Mouse (Mus musculus) NIH3T3 (cell line): ENCODE results near the gene Ctse.
"Not testable (repeated sequence)": the region's sequence is repeated elsewhere in the genome, so short reads cannot be mapped to it uniquely, and the experiment has no call there.

Experiments
- DNase-seq: peaks from one replicate; pipeline ENCODE4 v3.0.0-alpha.2; 2012; ENCODE audit warnings: low read depth

The Ctse gene

DNA sequence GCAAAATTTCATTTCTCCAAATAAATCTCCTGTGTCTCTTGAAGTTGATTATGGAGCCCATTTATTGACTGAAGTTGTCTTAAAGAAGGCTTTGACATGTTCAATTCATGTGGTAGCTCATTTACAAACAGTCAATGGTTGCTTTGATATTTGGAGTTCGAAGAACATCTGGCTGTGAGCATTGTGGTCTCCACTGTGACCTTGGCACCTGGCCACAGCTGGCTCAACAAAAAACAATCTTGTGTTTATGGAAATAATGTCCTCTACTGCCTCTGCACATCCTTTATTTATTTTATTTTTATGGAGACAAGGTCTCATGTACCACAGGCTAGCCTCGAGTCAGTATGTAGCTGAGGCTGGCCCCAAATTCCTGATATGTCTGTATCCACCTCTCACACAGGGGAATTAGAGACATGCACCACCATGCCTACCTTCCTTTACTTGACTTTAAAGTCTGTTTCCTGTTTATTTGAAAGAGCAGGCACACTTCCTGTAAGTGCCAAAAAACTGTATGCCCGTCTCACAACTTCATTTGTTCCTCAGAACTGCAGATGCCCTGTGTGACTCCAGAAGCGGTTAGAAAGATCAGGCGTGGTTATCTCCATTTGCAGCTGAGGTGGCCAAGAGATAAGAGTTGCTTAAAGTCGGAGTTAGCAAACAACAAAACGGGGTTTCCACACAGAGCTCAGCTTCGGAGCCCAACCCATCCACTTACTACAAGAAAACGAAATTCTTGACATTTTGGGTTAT lies at the start of gene Ctse:
Ctse (plus strand) TSS at position 516 of the 750 bp plus-strand sequence.
- DNase-seq = no peak

DNA sequence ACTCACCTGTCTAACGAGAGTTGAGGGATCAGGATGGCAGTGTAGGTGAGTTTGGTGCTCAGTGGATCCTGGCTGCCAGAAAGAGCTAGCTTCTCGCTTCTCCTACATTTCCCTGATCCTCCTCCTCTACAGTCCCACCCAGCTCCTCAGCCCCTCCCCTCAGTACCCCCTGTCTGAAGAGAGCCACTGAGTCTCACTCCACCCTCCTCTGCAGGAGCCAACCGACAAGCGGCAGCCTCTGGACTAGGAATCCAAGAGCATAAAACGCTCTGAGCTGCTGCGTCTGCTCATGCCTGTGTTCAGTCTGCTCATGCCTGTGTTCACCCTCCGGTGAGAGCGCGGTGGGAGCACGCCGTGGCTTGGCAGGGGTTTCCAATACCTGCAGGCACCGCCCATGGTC lies 39.2 kb upstream of the Ctse start, which contains the start of gene Avpr1b:
Avpr1b (plus strand) TSS at position 335 of the 400 bp plus-strand sequence.
- DNase-seq = no peak

GRCm38 (mm10) chr1:131600314-131600713 lies 37.8 kb upstream of the Ctse start:
- DNase-seq = no peak

DNA sequence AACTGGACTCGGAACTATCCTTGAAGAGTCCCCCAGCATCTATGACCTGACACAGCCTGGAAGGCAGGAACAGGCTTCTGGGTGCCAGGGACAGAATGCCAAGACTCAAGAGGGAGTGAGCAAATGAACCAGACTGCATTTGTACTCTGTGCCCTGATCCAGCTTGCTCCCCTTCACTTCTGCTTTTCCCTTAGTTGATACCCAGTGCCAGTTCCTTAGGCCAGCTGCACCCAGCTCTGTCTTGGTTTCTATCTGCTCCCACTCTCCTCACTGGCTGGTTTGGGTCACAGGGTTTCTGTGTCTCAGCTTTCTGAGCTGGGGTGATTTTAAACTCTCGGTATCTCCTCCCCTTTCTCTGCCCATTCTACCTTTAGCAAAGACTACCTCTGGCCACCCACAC lies 31.4 kb upstream of the Ctse start:
- DNase-seq = no peak

- DNase-seq = peak; percentile 9
These were observed 25.4 kb upstream of the Ctse start for GRCm38 (mm10) chr1:131612556-131613155.

DNA sequence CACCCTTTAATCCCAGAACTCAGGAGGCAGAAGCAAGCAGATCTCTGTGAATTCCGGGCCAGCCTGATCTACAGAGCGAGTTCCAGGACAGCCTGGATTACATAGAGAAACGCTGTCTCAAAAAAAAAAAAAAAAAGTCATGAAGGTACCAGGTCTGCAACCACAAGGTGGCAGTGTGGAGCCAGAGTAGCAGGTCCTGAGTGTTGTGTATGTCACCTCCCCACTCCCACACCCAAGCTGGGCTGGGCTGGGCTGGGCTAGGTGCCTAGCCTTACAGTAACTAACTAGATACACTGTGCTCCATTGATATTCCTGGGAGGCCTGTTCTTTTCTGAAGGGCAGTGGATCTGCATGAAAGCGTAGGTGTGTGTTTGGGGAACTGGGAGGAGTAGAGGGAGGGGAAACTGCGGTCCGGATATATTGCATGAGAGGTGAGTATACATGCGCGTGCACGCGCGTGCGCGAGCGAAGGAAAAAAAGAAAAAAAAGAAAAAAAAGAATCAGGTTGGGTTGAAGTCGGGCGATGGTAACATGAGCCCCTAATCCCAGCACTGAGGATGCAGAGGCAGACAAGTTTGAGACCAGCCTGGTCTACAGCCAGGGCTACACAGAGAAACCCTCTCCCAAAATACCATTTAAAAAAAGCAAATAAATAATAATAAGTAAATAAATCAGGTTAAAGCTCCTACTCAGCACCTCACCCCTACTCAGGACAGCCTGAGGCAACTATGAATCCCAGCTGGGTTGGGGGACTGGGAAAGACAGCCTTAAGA lies 24.6 kb upstream of the Ctse start:
- peak; percentile 90 for DNase-seq

DNA sequence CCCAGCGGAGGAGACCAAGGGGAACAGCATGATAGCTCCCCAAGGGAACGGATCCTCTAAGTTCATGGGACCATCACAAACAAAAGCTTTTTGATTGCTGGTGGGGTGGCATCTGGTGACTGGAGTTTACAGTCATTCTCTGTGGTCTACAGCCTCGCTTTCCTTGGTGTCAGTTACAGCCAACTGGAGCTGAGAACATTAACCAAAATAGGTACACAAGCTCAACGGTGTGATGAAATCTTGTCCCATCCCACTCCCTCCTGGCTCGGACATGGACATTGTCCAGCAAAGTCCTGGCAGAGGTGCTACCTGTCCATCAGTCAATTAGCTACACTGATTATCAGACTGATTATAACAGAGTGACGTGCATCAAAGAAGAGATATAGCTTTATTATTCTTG lies 23.5 kb upstream of the Ctse start:
- DNase-seq = no peak

GRCm38 (mm10) chr1:131616131-131616530 lies 22.0 kb upstream of the Ctse start:
- no peak for DNase-seq

GRCm38 (mm10) chr1:131616546-131617220 lies 21.4 kb upstream of the Ctse start:
- no peak for DNase-seq

GRCm38 (mm10) chr1:131618576-131618975 lies 19.5 kb upstream of the Ctse start:
- peak; percentile 14 for DNase-seq

GRCm38 (mm10) chr1:131619348-131619747 lies 18.8 kb upstream of the Ctse start:
- DNase-seq = no peak

GRCm38 (mm10) chr1:131623644-131624043 lies 14.5 kb upstream of the Ctse start:
- no peak for DNase-seq

DNA sequence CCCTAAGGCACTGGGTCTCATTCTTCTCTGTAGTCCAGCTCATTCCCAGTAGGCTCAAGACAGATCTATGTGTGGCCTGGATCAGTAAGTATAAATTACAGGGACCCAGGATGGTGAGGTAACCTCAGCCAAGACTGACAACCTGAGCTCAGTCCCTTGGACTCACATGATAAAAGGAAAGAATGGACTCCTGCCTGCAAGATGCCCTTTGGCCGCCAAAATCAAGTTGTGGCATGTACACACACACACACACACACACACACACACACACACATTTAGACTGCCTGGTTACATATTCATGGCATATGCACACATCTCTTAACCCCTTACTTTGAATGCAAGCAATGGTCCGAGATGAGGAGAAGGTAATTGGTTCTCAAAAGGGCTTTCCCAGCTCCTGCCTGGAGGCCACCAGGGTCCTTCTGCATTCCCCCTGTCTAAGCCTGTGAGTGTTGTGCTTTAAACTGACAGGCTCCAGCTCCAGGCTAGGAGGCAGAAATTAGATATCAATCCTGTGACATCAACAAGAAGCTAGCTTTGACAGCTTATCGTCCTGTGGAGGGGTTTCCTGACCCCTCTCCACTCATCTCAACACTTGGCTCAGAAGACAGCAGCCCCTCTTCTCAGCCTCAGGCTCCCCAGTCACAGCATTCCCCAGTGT lies 13.8 kb upstream of the Ctse start:
- DNase-seq = no peak

- DNase-seq = no peak
These were observed 11.9 kb upstream of the Ctse start for GRCm38 (mm10) chr1:131626200-131626599.

GRCm38 (mm10) chr1:131632216-131632615 lies 5.9 kb upstream of the Ctse start:
- not testable (repeated sequence) for DNase-seq

DNA sequence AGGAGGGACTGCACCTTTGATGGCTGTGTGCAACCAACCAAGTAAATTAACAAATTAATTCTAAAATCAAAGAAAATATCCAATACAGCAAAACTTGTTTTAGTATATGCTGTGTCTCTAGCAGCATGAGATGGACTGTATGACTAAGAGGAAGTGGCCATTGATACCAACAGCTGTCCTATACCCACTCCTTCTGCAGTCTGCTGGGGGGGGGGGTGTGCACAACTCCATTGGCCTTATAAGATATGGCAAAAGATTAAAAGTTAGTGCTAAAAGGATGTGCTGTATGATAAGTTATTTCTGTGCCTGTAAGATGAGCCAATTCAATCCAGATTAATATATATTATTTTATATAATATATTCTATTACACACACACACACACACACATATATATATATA lies 3.6 kb upstream of the Ctse start:
- DNase-seq = no peak

GRCm38 (mm10) chr1:131638541-131639421 lies 675 bp downstream of the Ctse start:
- DNase-seq = no peak

GRCm38 (mm10) chr1:131640062-131640461 lies 2.0 kb downstream of the Ctse start:
- no peak for DNase-seq

DNA sequence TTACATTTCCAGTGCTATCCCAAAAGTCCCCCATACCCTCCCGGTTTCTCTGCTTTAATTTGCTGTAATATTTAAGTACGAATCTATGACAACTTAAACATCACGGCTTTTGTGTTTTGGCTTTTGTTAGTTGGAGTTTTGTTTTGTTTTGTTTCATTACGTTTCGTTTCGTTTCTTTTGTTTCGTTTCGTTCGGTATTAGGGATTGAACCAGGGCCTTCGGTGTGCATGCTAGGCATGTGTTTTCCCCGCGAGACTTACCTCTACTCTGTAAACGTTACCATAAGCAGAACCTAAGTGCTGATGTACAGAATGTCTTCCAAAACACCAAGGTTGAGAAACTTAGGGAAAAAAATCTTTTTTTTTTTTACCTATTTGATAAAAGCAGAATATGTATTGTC lies 3.5 kb downstream of the Ctse start:
- DNase-seq = no peak

DNA sequence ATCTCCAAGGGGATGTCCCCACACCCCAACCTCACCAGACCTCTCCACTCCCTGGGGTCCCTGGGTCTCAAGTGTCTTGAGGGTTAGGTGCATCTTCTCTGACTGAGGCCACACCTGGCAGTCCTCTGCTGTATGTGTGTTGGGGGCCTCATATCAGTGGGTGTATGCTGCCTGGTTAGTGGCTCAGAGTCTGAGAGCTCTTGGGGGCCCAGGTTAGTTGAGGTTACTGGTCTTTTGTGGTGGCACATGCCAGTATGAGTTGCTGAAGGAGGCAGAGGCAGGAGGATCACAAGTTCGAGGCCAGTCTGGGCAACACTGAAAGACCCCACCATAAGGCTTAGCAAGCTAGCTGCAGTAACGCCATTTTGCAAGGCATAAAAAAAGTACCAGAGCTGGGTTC lies 4.1 kb downstream of the Ctse start:
- no peak for DNase-seq
